Mouse (Mus musculus): ENCODE measurements around the gene Tmeff2. TPM values are rescaled to one million over a fixed set of nuclear protein-coding genes. Genes with fewer than 3 reads are reported as not detected.
A peak's percentile ranks its signal among the peaks of the same experiment; 100 is the strongest.

Tmeff2 gene
- polyA plus RNA-seq, 1 experiment from 2014 or later = 14.3 TPM

GRCm38 (mm10) chr1:50990661-50991060, 90.2 kb downstream of the Tmeff2 start:
- WGBS = 62% methylated on average over 2 of the region's 2 CpGs
- Histone ChIP-seq H3K27ac (no peak overlapping the region), H3K27me3 (no peaks in the 10 kb centered on the region), H3K4me1 (no peaks in the 10 kb centered on the region), H3K4me3 (no peak overlapping the region), H3K9me3 (replicated peaks) (no peaks in the 10 kb centered on the region), H3K36me3 (ENCODE audit: poor library complexity, severe bottlenecking) (no peaks in the 10 kb centered on the region), H3K4me2 (no peak overlapping the region), H3K9ac (no peak overlapping the region)
- no peak for ATAC-seq

- no peak overlapping the region for H3K27ac ChIP-seq
- no peaks in the 10 kb centered on the region for H3K9me3 ChIP-seq (replicated peaks)
- no peaks in the 10 kb centered on the region for H3K36me3 ChIP-seq (ENCODE audit: poor library complexity, severe bottlenecking)
- ATAC-seq = no peak
- no peak overlapping the region for H3K4me2 ChIP-seq
- no peaks in the 10 kb centered on the region for H3K27me3 ChIP-seq
- H3K4me3 ChIP-seq = no peak overlapping the region
- no peak overlapping the region for H3K9ac ChIP-seq
- WGBS = 98% methylated on average over 1 of the region's 1 CpGs
- no peaks in the 10 kb centered on the region for H3K4me1 ChIP-seq
Measured at GRCm38 (mm10) chr1:50994505-50994904, 94.1 kb downstream of the Tmeff2 start.

GRCm38 (mm10) chr1:50999793-51000192, 99.3 kb downstream of the Tmeff2 start:
- H3K4me1 ChIP-seq = no peaks in the 10 kb centered on the region

GRCm38 (mm10) chr1:51008344-51008743, 107.9 kb downstream of the Tmeff2 start:
- Histone ChIP-seq H3K27me3 (no peaks in the 10 kb centered on the region), H3K27ac (no peak overlapping the region), H3K4me1 (no peaks in the 10 kb centered on the region), H3K4me3 (no peak overlapping the region), H3K9me3 (replicated peaks) (no peaks in the 10 kb centered on the region), H3K9ac (no peak overlapping the region), H3K4me2 (no peak overlapping the region), H3K36me3 (ENCODE audit: poor library complexity, severe bottlenecking) (no peaks in the 10 kb centered on the region)
- WGBS = 65% methylated on average over 3 of the region's 3 CpGs
- ATAC-seq = no peak

More at GRCm38 (mm10) chr1:50999793-51000192, 99.3 kb downstream of the Tmeff2 start:
- Histone ChIP-seq H3K27me3 (no peaks in the 10 kb centered on the region), H3K9me3 (replicated peaks) (no peaks in the 10 kb centered on the region), H3K4me3 (no peak overlapping the region), H3K27ac (no peak overlapping the region), H3K4me2 (no peak overlapping the region), H3K36me3 (ENCODE audit: poor library complexity, severe bottlenecking) (no peaks in the 10 kb centered on the region), H3K9ac (no peak overlapping the region)
- no peak for ATAC-seq
- WGBS = 86% methylated on average over 3 of the region's 3 CpGs

GRCm38 (mm10) chr1:51040249-51040648, 139.8 kb downstream of the Tmeff2 start:
- H3K27me3 ChIP-seq = no peaks in the 10 kb centered on the region
- no peaks in the 10 kb centered on the region for H3K9me3 ChIP-seq (replicated peaks)
- H3K4me1 ChIP-seq = no peaks in the 10 kb centered on the region
- no peak for ATAC-seq
- 82% methylated on average over 5 of the region's 5 CpGs for WGBS
- H3K4me3 ChIP-seq = no peak overlapping the region
- H3K9ac ChIP-seq = no peak overlapping the region
- H3K27ac ChIP-seq = no peak overlapping the region
- H3K36me3 ChIP-seq (ENCODE audit: poor library complexity, severe bottlenecking) = no peaks in the 10 kb centered on the region
- no peak overlapping the region for H3K4me2 ChIP-seq

- Histone ChIP-seq H3K27me3 (no peaks in the 10 kb centered on the region), H3K9ac (no peak overlapping the region), H3K9me3 (replicated peaks) (no peaks in the 10 kb centered on the region), H3K4me2 (no peak overlapping the region), H3K4me1 (no peaks in the 10 kb centered on the region), H3K27ac (0 out of 2 replicates have a peak overlapping the region, but pooled peaks have one; percentile 6), H3K36me3 (ENCODE audit: poor library complexity, severe bottlenecking) (no peaks in the 10 kb centered on the region), H3K4me3 (no peak overlapping the region)
- no peak for ATAC-seq
- WGBS = 80% methylated on average over 7 of the region's 7 CpGs
Measured at GRCm38 (mm10) chr1:51044810-51045209, 144.4 kb downstream of the Tmeff2 start.

GRCm38 (mm10) chr1:51064549-51064948, 164.1 kb downstream of the Tmeff2 start:
- no peak overlapping the region for H3K9ac ChIP-seq
- H3K27me3 ChIP-seq = no peaks in the 10 kb centered on the region
- no peak overlapping the region for H3K27ac ChIP-seq
- ATAC-seq = no peak
- H3K36me3 ChIP-seq (ENCODE audit: poor library complexity, severe bottlenecking) = no peaks in the 10 kb centered on the region
- H3K4me1 ChIP-seq = no peaks in the 10 kb centered on the region
- no peak overlapping the region for H3K4me3 ChIP-seq
- no peaks in the 10 kb centered on the region for H3K9me3 ChIP-seq (replicated peaks)
- H3K4me2 ChIP-seq = no peak overlapping the region

- no peak for ATAC-seq
- no peaks in the 10 kb centered on the region for H3K36me3 ChIP-seq (ENCODE audit: poor library complexity, severe bottlenecking)
- no peaks in the 10 kb centered on the region for H3K27me3 ChIP-seq
- no peak overlapping the region for H3K27ac ChIP-seq
- no peak overlapping the region for H3K4me2 ChIP-seq
- H3K9me3 ChIP-seq (replicated peaks) = no peaks in the 10 kb centered on the region
- H3K4me1 ChIP-seq = no peaks in the 10 kb centered on the region
- H3K9ac ChIP-seq = no peak overlapping the region
- WGBS = 89% methylated on average over 2 of the region's 2 CpGs
- no peak overlapping the region for H3K4me3 ChIP-seq
Measured at GRCm38 (mm10) chr1:51065652-51066051, 165.2 kb downstream of the Tmeff2 start.

GRCm38 (mm10) chr1:51068814-51069213, 168.4 kb downstream of the Tmeff2 start:
- 91% methylated on average over 3 of the region's 3 CpGs for WGBS
- no peaks in the 10 kb centered on the region for H3K4me1 ChIP-seq
- no peak overlapping the region for H3K4me2 ChIP-seq
- H3K9me3 ChIP-seq (replicated peaks) = no peaks in the 10 kb centered on the region
- H3K36me3 ChIP-seq (ENCODE audit: poor library complexity, severe bottlenecking) = no peaks in the 10 kb centered on the region
- H3K27me3 ChIP-seq = no peaks in the 10 kb centered on the region
- no peak overlapping the region for H3K9ac ChIP-seq
- H3K27ac ChIP-seq = no peak overlapping the region
- no peak for ATAC-seq
- no peak overlapping the region for H3K4me3 ChIP-seq

GRCm38 (mm10) chr1:51069288-51069687, 168.8 kb downstream of the Tmeff2 start:
- 91% methylated on average over 2 of the region's 2 CpGs for WGBS
- Histone ChIP-seq H3K9ac (no peak overlapping the region), H3K27ac (no peak overlapping the region), H3K27me3 (no peaks in the 10 kb centered on the region), H3K4me3 (no peak overlapping the region), H3K9me3 (replicated peaks) (no peaks in the 10 kb centered on the region), H3K4me2 (no peak overlapping the region), H3K4me1 (no peaks in the 10 kb centered on the region), H3K36me3 (ENCODE audit: poor library complexity, severe bottlenecking) (no peaks in the 10 kb centered on the region)
- ATAC-seq = no peak

- whole genome bisulfite sequencing = 88% methylated on average over 3 of the region's 3 CpGs
- Histone ChIP-seq H3K9me3 (replicated peaks) (no peaks in the 10 kb centered on the region), H3K4me1 (peaks cover 9% of the 10 kb centered on the region), H3K9ac (no peak overlapping the region), H3K27ac (no peak overlapping the region), H3K27me3 (no peaks in the 10 kb centered on the region), H3K4me3 (no peak overlapping the region), H3K4me2 (no peak overlapping the region), H3K36me3 (ENCODE audit: poor library complexity, severe bottlenecking) (no peaks in the 10 kb centered on the region)
- no peak for ATAC-seq
Measured at GRCm38 (mm10) chr1:51074076-51074475, 173.6 kb downstream of the Tmeff2 start.

- Histone ChIP-seq H3K9ac (no peak overlapping the region), H3K27ac (no peak overlapping the region; the same call in 1 of the 2 replicates), H3K4me1 (peaks cover 9% of the 10 kb centered on the region), H3K36me3 (ENCODE audit: poor library complexity, severe bottlenecking) (no peaks in the 10 kb centered on the region), H3K4me2 (0 out of 2 replicates have a peak overlapping the region, but pooled peaks have one; percentile 2), H3K9me3 (replicated peaks) (no peaks in the 10 kb centered on the region), H3K4me3 (no peak overlapping the region), H3K27me3 (no peaks in the 10 kb centered on the region)
- 49% methylated on average over 15 of the region's 15 CpGs for WGBS
- peak; percentile 70 for ATAC-seq
Measured at GRCm38 (mm10) chr1:51075785-51076771, 175.6 kb downstream of the Tmeff2 start.
